Mouse (Mus musculus) cerebellum, postnatal 25 days (tissue): ENCODE data around the gene Arfip1.

ENCODE experiments used
- DNase-seq, 2 experiments: peaks; one replicate each; pipeline ENCODE4 v3.0.0; 2021; ENCODE audit warnings: mixed read lengths in 2 of 2

The Arfip1 gene

DNA sequence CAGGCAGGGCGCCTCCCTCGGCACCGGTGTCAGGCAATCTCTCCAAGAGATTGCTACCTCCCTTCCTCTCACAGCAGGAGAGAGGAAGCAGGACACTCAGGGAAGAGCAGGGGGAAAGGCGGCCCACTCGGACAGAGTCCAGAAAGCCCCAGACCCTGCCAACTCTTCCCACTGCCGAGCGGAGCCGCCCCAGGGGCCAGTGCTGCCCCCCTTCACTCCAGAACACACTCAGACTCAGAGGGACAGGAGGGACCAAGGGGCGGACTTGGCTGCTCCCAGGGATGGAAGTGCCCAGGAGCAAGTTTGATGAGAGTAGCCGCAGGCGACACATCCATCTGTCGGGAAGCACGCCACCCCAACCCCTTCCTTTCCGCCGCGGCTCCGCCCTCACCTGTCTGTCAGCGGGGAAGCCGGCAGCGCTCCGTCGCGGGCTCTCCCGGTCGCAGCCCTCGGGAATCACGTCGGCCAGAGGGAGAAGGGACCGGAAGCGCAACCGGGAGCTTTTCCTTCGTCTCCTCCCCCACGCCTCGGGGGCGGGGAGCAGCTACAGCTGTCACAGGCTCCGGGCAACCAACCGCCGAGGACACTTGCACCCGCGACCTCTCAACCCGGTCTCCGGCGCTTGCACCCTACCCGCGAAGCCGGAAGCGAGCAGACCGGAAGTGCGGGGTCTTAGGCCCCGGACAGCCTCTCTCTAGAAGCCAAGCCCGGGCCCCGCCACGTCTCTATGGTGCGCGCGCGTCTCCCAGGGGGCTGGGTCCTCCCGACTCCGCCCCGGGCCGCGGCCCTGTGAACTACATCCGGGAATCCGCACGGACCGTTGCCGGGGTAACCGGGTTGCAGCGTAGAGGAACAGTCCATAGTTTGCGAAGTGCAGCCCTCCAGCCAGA lies at the start of gene Arfip1:
Gene Arfip1, minus strand, starts transcription at position 603 of the 890 bp plus-strand sequence.
- DNase-seq: peak; percentile 96 to 97

DNA sequence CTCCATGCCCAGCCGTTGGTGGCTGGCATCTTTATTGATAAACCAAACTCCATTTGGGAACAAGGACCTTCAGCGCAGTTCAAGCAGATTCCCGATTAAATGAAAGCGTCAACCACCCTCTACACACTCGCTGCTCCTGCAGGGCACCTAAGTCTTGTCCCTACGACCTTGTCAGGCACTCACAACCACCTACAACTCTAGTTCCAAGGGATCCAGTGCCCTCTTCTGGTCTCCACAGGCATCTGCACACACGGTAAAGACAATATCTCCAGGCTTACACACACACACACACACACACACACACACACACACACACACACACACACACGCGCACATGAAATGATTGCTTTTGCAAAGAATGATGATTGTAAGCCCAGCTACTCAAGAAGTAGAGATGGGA lies 49.2 kb upstream of the Arfip1 start:
- DNase-seq: no peak

DNA sequence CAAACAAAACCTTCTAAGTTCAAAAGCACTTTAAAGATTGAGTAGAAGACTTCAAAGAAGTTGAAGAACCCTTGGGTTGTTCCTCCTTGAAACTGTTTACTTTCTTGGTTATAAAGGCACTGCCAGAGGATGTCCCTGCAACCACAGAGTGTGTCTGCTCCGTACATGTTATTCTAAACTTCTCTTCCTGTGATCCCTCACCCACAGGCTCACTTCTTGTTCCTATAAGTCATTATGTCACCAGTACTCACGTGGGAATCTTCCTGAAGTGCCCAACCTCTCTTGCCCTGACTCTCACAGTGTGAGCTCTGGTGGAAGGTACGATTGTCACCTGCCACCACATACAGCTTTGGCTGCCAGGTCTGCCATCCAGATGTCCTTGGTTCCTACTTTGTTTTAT lies 39.6 kb upstream of the Arfip1 start:
- no peak for DNase-seq

DNA sequence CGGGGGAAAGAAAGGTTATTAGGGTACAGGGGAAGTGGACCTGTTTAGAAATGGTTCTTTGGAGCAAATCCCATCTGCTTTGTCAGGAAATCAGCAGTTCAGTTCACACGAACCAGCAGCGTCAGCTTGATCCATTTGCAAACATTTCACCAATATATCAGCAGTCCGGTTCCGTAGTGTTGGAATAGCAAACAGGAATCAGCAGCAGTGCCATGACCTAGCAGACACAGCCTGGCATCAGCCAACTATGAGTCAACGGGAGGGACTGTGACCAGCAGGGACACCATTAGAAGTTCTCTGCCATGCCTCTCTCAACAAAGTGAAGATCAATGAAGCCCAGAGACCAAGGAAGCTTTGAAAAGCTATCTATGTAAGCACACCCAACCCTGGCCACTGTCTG lies 37.3 kb upstream of the Arfip1 start:
- DNase-seq: no peak

DNA sequence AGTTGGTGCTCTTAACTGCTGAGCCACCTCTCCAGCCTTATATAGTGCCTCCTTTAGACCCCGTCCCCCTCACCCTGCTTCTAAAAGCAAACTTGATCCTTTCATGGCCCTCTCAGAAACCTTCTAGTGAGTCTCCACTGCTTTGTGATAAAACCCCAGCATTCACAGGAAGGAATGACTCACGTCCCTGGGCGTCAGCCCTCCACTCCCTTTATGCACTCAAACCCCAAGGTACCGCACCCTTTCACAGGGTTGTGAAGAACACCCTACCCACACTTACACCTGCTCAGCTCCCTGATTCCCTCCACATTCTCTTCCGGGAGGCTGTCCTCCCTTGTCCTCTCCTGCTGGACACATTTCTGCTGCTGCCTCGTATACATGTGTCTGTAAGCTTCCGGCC lies 36.6 kb upstream of the Arfip1 start:
- no peak for DNase-seq

DNA sequence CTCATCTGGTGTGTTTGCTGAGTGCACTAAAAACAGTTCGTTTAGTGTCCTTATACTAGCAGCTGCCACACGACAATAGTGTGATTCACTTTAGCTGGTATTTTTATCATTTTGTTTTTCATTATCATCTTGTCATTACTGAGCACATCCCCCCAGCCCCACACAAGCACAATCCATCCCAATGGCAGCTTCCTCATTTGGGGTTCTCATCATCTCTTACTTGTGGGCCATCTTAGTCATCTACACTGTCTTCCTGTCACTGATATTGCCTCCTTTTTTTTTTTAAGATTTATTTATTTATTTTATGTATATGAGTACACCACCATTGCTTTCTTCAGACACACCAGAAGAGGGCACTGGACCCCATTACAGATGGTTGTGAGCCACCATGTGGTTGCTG lies 36.2 kb upstream of the Arfip1 start:
- DNase-seq: no peak

DNA sequence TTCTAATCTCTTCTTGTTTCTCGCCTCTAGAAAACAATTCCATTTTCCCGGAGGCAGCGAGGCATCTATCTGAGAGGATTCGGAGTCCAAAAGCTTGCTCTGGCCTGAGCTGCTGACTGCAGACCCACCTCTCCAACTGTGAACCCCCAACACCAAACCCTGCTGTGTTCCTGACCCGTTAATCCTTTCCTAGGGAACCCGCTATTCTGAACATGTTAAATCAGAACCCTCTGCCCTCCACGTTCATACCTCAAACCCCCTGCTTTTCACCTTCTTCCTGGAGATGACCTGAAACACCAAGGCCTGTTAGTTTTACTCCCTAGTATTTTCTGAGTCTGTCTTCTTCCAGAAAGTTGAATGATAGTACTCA lies 33.4 kb upstream of the Arfip1 start:
- DNase-seq: no peak

DNA sequence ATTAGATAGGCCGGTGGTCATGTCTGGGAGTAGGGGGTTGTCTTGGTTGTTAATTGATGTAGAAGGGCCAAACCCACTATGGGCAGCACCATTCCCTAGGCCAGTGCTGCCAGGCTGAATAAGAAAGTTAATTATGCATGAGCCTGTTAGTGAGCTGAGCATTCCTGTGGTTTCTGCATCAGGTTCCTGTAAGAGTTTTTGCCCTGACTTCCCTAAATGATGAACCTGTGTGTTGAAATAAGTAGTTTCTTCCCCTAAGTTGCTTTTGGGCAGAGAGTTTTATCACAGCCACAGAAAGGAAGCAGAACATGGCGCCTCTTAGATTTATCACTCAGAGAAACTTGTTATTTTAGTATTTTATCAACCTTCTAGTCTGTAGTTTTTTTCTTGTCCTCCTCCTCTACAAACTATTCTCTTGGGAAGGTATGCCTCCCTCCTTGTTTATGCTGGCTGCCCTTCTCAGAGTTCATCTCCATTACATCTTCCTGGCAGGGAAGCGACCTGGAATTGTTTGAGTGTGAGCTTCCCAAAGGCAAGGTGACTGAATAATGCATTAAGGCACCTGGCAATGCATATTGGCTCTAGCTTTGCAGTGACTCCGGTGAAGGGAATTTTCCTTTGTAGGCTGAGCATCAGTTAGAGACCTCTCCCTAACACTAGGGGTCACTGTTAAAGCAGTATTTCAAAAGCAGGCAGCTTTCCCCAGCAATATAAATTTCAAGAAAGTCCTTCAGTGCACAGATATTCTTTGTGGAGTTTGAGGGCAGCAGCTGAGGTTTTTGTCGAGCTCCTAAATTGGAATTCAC lies 32.8 kb upstream of the Arfip1 start:
- DNase-seq: peak; percentile 8 to 18

DNA sequence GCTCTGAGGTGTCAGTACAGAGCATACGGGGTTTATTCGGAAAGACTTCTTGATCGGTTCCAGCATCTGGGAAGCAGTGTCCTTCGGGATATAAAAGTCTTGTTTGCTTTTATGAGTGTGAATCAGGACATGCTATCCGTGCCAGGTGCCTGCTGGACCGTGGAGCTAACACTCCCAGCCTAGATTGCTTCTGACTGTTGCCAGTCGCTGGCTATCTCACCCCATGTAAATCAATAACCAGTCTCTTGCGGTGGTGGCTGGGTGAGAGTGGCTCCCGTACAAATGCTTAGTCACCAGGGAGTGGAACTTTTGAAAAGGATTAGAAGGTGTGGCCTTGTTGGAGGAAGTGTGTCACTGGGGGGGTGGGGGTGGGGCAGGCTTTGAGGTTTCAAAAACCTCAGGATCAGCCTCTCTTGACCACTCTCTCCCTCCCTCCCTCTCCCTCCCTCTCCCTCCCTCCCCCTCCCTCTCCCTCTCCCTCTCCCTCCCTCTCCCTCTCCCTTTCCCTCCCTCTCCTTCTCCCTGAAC lies 27.8 kb upstream of the Arfip1 start:
- DNase-seq: no peak

DNA sequence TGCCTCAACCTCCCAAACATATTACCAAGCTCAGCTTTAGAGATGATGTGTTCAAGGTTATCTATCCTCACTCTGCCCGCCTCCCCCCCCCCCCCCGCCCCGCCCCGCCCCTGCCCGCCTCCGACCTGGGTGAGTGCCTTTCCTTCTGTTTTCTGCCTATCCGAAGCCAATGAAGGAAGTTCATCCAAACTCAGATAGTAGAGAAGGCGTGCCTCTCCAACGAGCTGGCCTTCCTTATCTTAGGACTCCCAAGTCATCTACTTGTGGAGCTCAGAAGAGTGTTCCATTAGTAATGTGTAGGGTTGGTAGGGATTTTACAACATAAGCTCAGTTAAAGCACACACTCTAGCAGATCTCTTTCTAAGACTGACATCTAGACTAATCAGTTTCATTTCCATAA lies 20.8 kb upstream of the Arfip1 start:
- DNase-seq: no peak

DNA sequence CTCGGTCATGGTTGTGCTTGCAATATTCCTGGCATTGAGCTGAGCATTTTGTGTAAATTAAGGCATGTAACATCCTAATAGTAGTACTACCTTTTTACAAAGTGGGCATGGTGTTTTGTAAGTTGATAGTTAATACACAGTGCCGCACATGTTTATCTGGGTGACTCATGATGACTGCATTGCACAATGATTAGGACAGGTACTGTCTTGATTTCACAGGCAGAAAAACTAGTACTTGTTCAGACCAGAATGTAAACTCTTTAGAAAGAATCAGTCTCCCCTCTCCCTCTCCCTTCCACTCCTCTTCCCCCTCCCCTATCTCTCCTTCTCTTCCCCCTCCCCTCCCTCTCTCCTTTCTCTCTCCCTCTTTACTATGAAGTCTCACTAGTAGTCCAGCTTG lies 20.3 kb upstream of the Arfip1 start:
- no peak for DNase-seq

DNA sequence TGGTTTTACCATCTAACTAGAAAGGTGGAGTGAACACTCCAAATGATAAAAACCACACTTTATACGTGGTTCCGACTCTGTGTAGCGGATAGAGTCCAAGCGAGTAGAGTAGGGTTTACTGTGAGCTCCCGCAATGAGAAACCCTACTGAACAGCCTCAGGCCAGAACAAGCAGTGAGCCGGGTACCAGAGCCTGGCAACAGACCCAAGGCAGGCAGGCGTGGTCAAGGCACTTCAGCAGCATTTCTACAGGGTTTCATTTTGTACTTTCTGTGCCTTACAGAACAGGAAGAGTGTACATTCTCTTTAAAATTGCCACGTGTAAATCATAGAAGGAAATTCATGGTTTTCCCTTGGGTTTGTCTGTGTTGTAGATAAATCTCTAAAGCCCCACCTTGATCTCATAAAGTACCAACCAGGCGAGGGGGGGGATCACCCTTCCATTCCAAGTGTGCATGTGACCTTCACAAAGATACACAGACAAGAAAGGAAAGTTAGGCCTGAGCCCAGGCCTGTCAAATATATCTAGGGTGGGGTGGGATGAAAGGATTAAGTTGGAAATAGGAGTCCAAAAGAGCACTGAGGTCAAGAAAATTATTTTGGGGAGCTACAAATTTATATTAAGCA lies 19.6 kb upstream of the Arfip1 start:
- DNase-seq: no peak

DNA sequence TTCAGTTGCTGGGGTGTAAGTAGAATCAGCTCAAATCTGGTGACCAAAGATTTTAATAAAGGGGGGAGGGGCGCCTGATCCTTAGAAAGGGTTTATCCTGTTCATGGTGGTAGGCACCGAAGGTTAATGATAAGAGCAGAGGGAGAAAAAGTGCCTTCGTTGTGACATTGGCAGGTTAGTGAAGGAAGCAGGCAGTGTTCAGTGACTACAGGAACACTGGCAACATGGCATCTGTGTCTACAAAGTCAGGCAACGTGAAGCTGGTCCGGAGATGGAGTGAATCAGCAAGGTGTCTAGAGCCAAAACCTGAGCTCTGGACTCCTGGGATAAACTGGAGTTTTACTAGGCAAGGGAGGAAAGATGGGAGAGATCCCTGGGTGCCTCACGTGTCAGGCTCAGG lies 16.3 kb upstream of the Arfip1 start:
- DNase-seq: no peak

DNA sequence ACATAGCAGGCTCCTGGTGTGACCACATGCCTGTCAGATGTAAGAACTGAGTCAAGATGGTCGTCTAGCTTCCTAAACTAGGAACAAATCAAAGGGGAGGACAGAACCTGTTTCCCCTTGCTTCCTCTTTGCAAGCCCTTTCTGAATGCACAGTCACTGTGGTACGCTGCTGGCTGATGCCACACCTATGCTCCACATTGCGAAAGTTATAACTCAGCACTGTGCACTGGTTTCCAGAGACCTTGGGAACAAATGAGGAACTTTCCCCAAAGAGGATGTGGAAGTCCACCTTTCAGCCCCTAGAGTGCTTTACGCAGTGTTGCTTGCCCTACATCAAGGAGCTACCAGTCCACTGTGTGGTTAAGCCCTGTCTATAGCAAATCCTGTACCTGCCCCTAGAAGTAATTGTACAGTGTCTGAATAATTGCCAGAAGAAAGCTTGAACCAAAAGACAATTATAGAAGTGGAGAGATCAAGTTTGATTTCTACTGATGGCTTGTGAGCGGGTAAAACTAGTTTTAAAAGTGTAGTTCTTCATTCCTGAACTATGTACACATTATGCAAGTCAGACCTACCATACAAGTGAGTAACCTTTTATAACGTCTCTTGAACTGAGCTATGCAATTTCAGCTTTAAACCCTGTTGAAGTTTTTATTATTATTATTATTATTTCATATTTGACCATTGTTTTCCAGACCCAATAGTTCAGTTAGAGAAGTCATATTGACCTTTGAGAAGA lies 15.7 kb upstream of the Arfip1 start:
- no peak for DNase-seq

DNA sequence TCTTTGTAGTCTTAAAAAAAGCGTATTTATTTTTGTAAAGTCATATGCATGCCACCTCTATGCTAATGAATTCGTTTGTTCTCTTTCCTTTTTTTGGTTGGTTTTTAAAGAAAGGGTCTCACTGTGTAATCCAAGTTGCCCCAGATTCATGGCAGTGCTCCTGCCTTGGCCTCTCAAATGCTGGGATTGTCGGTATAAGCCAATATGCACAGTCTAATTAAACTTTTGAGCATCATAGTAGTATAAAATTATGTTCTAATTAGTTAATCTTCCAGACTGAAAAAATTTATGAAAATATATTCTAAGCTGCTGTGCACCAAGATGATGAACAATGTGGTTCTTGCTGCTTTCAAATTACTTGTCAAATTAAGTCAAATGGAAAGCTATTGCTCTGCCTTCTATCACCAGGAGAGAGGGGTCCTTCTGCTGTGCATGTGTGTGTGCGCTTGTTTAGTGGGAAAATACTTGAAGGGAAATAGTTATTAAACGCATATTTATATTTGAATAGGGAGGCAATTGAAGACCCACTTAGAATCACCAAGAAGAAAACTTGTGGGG lies 13.3 kb upstream of the Arfip1 start:
- DNase-seq: no peak

DNA sequence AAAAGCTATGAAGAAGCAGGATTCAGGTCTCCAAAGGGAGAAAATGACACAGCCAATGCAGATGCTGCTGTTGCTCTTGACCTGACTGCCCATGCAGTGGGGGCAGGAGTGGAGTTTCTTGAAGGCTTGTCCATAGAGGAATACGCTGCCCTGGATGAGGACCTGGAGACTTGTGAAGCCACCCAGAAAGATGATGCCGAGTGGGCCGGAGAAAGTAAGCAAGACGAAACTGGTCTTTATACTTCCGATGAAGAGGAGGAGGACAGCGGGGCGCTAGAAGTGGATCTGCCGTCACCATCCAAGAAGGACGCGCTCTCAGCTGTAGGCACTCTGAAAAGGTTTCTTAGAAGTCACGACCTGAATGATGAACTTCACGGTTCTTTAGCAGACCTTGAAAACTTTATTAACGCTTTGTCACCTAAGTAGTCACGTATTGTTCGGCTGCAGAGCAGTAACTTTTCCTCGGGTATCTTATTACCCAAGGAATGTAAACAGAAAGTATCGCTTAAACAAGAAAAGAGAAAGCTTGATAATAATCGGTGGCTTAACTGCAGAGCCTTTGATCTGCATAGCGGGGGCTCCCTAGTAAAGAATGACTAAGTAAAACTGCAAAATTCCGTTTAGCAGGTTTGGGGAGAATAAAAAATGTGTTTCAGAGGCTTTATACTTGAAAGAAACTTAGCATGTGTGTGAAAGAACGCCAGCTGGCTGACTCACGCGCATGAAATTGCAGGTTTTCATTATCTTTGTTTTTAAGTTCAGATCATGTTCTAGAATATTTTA lies 12.7 kb upstream of the Arfip1 start:
- DNase-seq: no peak

DNA sequence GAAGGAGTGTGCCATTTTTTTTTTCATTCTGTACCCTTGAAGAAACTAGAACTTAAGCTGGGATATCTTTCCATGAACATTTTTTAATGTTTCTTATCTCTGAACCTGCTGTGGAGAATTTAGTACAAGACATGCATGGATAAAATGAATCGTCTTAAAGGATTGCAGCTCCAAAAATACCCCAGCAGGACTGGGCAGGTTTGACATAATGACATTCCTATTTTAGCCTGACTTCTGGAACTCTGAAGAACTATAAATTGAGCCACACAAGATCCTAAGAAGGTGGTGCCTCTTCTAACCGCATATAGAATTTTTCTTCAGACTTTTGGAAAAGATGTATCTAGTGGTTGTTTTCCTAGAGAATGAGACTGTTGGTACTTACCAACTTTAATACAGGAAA lies 10.8 kb upstream of the Arfip1 start, which contains the start of gene Tigd4:
Gene Tigd4, plus strand, starts transcription at position 301 of the 400 bp plus-strand sequence.
- DNase-seq: no peak

DNA sequence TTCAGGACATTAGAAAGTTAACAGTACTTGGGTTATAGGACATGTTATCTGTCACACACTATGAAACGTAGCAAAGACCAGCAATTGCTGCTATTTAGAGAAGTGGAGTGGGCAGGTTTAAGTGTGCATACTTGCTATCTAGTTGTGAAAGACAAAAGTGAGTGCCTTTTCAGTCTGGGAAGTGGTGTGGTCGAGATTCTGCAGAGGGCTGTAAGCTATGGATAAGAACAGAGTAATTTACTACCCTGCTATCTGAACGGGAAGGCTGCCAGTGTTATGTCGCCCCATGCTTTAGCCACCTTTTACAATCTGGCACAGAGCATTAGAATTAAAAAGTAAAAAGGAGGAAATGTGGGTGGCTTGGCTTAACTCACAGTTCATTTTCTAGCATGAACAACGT lies 4.3 kb upstream of the Arfip1 start:
- no peak for DNase-seq

DNA sequence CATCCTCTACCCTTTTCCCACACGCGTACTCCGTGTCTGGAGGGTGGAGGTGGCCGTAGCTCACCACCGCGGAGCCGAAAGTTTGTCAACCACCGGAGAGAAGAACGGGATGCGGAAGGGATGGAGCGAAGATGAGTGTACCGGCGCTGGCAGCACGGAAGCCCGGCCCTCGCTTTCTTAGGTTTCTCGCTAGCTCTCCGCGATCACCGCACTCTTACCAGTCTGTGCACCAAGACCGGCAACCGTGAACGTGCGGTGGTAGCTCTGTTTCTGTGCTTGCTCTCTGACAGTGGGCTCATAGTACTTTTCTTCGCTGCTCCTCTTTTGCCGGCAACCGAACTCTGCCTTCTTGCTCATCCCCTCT lies 470 bp upstream of the Arfip1 start:
- DNase-seq: no peak

DNA sequence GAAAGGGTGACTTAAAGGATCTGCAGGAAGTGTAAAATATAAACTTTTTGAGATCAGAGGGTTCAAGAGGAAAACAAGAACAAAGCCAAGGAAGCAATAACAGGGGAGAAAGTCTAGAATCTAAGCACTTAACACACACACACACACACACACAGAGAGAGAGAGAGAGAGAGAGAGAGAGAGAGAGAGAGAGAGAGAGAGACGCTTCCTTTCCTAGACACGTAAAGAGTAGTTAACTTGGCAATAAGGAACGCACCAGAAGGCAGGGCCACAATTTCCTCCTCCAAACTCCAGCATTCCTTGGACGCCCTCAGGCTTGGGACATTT lies 766 bp downstream of the Arfip1 start:
- DNase-seq: no peak

DNA sequence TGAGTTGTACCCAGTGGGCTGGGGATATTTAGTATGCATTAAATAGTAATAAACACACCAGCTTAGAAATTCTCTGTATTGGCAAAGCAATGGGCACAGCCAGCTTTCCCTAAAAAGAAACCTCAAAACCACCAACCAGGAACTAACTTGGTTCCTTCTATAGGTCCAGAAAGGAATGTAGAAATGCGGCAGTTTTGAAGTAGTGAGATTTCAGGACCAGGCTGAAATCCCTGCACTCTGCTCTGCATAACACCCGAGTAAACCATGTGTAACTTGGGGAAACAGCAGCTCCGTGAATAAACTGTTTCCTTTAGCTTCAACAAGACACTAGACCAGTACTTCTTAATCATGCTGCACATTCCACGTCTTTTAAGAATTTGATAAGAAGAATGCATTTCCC lies 1.7 kb downstream of the Arfip1 start:
- DNase-seq: no peak

DNA sequence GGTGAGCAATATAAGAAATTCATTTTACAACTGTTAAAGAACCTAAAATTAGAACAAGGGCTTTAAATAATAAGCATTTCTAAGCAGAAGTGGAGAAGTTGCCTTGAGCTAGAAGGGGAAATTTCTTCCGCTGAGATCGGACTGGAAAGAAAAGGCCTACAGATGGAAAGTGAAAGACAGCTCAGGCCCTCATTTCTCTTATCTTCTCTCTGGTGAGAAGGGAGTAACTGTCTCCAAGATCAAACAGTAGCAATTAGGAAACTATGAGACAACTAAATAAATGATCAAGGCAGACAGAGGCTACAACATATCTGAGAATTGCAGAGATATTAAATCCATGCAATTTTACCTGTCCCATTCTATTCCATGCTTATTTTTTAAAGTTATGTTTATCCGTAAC lies 11.9 kb downstream of the Arfip1 start:
- no peak for DNase-seq
